Mouse (Mus musculus): ENCODE results near the gene Aldh3a1. TPM values are rescaled to one million over a fixed set of nuclear protein-coding genes. Genes with fewer than 3 reads are reported as not detected.
A peak's percentile ranks its signal among the peaks of the same experiment; 100 is the strongest.
"Not testable (repeated sequence)": the region's sequence is repeated elsewhere in the genome, so short reads cannot be mapped to it uniquely, and the experiment has no call there.

Aldh3a1 gene
- polyA plus RNA-seq, 1 experiment from 2014 or later: 2.5 TPM

GRCm38 (mm10) chr11:61183820-61184219, 23.5 kb upstream of the Aldh3a1 start:
- H3K27ac ChIP-seq (replicated peaks; ENCODE audit: low read depth, low read length): peak overlapping the region; percentile 54
- DNase-seq (ENCODE audit: low spot score): peak; percentile 53
- H3K9me3 ChIP-seq (ENCODE audit: control insufficient read depth, low read length): no peaks in the 10 kb centered on the region
- no peaks in the 10 kb centered on the region for H3K36me3 ChIP-seq (ENCODE audit: control insufficient read depth, insufficient read depth, low read length)
- no peaks in the 10 kb centered on the region for H3K27me3 ChIP-seq (replicated peaks; ENCODE audit: control insufficient read depth, insufficient read depth, low read length)
- no peak for ATAC-seq (ENCODE audit: low read depth)
- 48% methylated on average over 1 of the region's 1 CpGs for WGBS
- H3K4me1 ChIP-seq (ENCODE audit: control insufficient read depth, insufficient read depth, low read length): peaks cover 8% of the 10 kb centered on the region; the same call in 1 of the 2 replicates
- no peak overlapping the region for H3K4me3 ChIP-seq (ENCODE audit: low read depth, low read length)
- H3K9ac ChIP-seq (ENCODE audit: low read depth, low read length): no peak overlapping the region
- H3K4me2 ChIP-seq (ENCODE audit: low read depth, low read length): no peak overlapping the region

GRCm38 (mm10) chr11:61190776-61191175, 16.6 kb upstream of the Aldh3a1 start:
- H3K27ac ChIP-seq (replicated peaks; ENCODE audit: low read depth, low read length): no peak overlapping the region
- H3K27me3 ChIP-seq (replicated peaks; ENCODE audit: control insufficient read depth, insufficient read depth, low read length): no peaks in the 10 kb centered on the region
- no peaks in the 10 kb centered on the region for H3K9me3 ChIP-seq (ENCODE audit: control insufficient read depth, low read length)
- no peak overlapping the region for H3K4me2 ChIP-seq (ENCODE audit: low read depth, low read length)
- no peak for ATAC-seq (ENCODE audit: low read depth)
- H3K4me1 ChIP-seq (ENCODE audit: control insufficient read depth, insufficient read depth, low read length): no peaks in the 10 kb centered on the region
- WGBS: 69% methylated on average over 2 of the region's 2 CpGs
- no peaks in the 10 kb centered on the region for H3K36me3 ChIP-seq (ENCODE audit: control insufficient read depth, insufficient read depth, low read length)
- DNase-seq (ENCODE audit: low spot score): no peak
- no peak overlapping the region for H3K9ac ChIP-seq (ENCODE audit: low read depth, low read length)
- H3K4me3 ChIP-seq (ENCODE audit: low read depth, low read length): no peak overlapping the region

GRCm38 (mm10) chr11:61192123-61192522, 15.2 kb upstream of the Aldh3a1 start:
- not testable (repeated sequence) for H3K9ac ChIP-seq (ENCODE audit: low read depth, low read length); H3K4me3 ChIP-seq (ENCODE audit: low read depth, low read length); H3K4me2 ChIP-seq (ENCODE audit: low read depth, low read length); H3K36me3 ChIP-seq (ENCODE audit: control insufficient read depth, insufficient read depth, low read length); ATAC-seq (ENCODE audit: low read depth); DNase-seq (ENCODE audit: low spot score); H3K27me3 ChIP-seq (replicated peaks; ENCODE audit: control insufficient read depth, insufficient read depth, low read length); H3K27ac ChIP-seq (replicated peaks; ENCODE audit: low read depth, low read length); H3K4me1 ChIP-seq (ENCODE audit: control insufficient read depth, insufficient read depth, low read length); H3K9me3 ChIP-seq (ENCODE audit: control insufficient read depth, low read length)
- WGBS: 86% methylated on average over 7 of the region's 10 CpGs

GRCm38 (mm10) chr11:61192779-61193178, 14.6 kb upstream of the Aldh3a1 start:
- DNase-seq (ENCODE audit: low spot score) (no peak), ATAC-seq (ENCODE audit: low read depth) (no peak)
- no peaks in the 10 kb centered on the region for H3K4me1 ChIP-seq (ENCODE audit: control insufficient read depth, insufficient read depth, low read length)
- no peaks in the 10 kb centered on the region for H3K27me3 ChIP-seq (replicated peaks; ENCODE audit: control insufficient read depth, insufficient read depth, low read length)
- no peak overlapping the region for H3K27ac ChIP-seq (replicated peaks; ENCODE audit: low read depth, low read length)
- no peak overlapping the region for H3K9ac ChIP-seq (ENCODE audit: low read depth, low read length)
- H3K4me2 ChIP-seq (ENCODE audit: low read depth, low read length): no peak overlapping the region
- 92% methylated on average over 2 of the region's 2 CpGs for WGBS
- H3K4me3 ChIP-seq (ENCODE audit: low read depth, low read length): no peak overlapping the region
- no peaks in the 10 kb centered on the region for H3K9me3 ChIP-seq (ENCODE audit: control insufficient read depth, low read length)
- H3K36me3 ChIP-seq (ENCODE audit: control insufficient read depth, insufficient read depth, low read length): no peaks in the 10 kb centered on the region

GRCm38 (mm10) chr11:61193392-61193791, 13.9 kb upstream of the Aldh3a1 start:
- Histone ChIP-seq H3K9ac (ENCODE audit: low read depth, low read length) (no peak overlapping the region), H3K4me1 (ENCODE audit: control insufficient read depth, insufficient read depth, low read length) (no peaks in the 10 kb centered on the region), H3K4me3 (ENCODE audit: low read depth, low read length) (no peak overlapping the region), H3K27ac (replicated peaks; ENCODE audit: low read depth, low read length) (no peak overlapping the region), H3K9me3 (ENCODE audit: control insufficient read depth, low read length) (no peaks in the 10 kb centered on the region), H3K36me3 (ENCODE audit: control insufficient read depth, insufficient read depth, low read length) (no peaks in the 10 kb centered on the region), H3K27me3 (replicated peaks; ENCODE audit: control insufficient read depth, insufficient read depth, low read length) (no peaks in the 10 kb centered on the region), H3K4me2 (ENCODE audit: low read depth, low read length) (no peak overlapping the region)
- 0 out of 2 replicates have a peak, but pooled peaks have one; percentile 67 for ATAC-seq (ENCODE audit: low read depth)
- DNase-seq (ENCODE audit: low spot score): peak; percentile 85
- 10% methylated on average over 9 of the region's 9 CpGs for WGBS

- H3K36me3 ChIP-seq (ENCODE audit: control insufficient read depth, insufficient read depth, low read length): no peaks in the 10 kb centered on the region
- H3K4me1 ChIP-seq (ENCODE audit: control insufficient read depth, insufficient read depth, low read length): 0 out of 2 replicates have a peak, but pooled peaks cover 4% of the 10 kb centered on the region
- H3K9me3 ChIP-seq (ENCODE audit: control insufficient read depth, low read length): no peaks in the 10 kb centered on the region
- ATAC-seq (ENCODE audit: low read depth) (no peak), DNase-seq (ENCODE audit: low spot score) (no peak)
- no peak overlapping the region for H3K4me3 ChIP-seq (ENCODE audit: low read depth, low read length)
- H3K27ac ChIP-seq (replicated peaks; ENCODE audit: low read depth, low read length): no peak overlapping the region
- no peak overlapping the region for H3K4me2 ChIP-seq (ENCODE audit: low read depth, low read length)
- H3K27me3 ChIP-seq (replicated peaks; ENCODE audit: control insufficient read depth, insufficient read depth, low read length): no peaks in the 10 kb centered on the region
- 81% methylated on average over 14 of the region's 14 CpGs for WGBS
- no peak overlapping the region for H3K9ac ChIP-seq (ENCODE audit: low read depth, low read length)
Observed at GRCm38 (mm10) chr11:61196616-61197353, 10.6 kb upstream of the Aldh3a1 start.

- Histone ChIP-seq H3K27me3 (replicated peaks; ENCODE audit: control insufficient read depth, insufficient read depth, low read length) (no peaks in the 10 kb centered on the region), H3K9ac (ENCODE audit: low read depth, low read length) (no peak overlapping the region), H3K4me1 (ENCODE audit: control insufficient read depth, insufficient read depth, low read length) (0 out of 2 replicates have a peak, but pooled peaks cover 4% of the 10 kb centered on the region), H3K4me3 (ENCODE audit: low read depth, low read length) (no peak overlapping the region), H3K4me2 (ENCODE audit: low read depth, low read length) (no peak overlapping the region), H3K9me3 (ENCODE audit: control insufficient read depth, low read length) (no peaks in the 10 kb centered on the region), H3K36me3 (ENCODE audit: control insufficient read depth, insufficient read depth, low read length) (no peaks in the 10 kb centered on the region), H3K27ac (replicated peaks; ENCODE audit: low read depth, low read length) (no peak overlapping the region)
- no peak for DNase-seq (ENCODE audit: low spot score)
- no peak for ATAC-seq (ENCODE audit: low read depth)
Observed at GRCm38 (mm10) chr11:61197935-61198334, 9.4 kb upstream of the Aldh3a1 start.

GRCm38 (mm10) chr11:61199620-61200362, 7.5 kb upstream of the Aldh3a1 start:
- Histone ChIP-seq H3K27ac (replicated peaks; ENCODE audit: low read depth, low read length) (no peak overlapping the region), H3K27me3 (replicated peaks; ENCODE audit: control insufficient read depth, insufficient read depth, low read length) (no peaks in the 10 kb centered on the region), H3K4me2 (ENCODE audit: low read depth, low read length) (no peak overlapping the region), H3K4me1 (ENCODE audit: control insufficient read depth, insufficient read depth, low read length) (0 out of 2 replicates have a peak, but pooled peaks cover 4% of the 10 kb centered on the region), H3K36me3 (ENCODE audit: control insufficient read depth, insufficient read depth, low read length) (no peaks in the 10 kb centered on the region), H3K4me3 (ENCODE audit: low read depth, low read length) (no peak overlapping the region), H3K9me3 (ENCODE audit: control insufficient read depth, low read length) (no peaks in the 10 kb centered on the region), H3K9ac (ENCODE audit: low read depth, low read length) (no peak overlapping the region)
- ATAC-seq (ENCODE audit: low read depth) (peak; percentile 75; the same call in 1 of the 2 replicates), DNase-seq (ENCODE audit: low spot score) (peak; percentile 76)
- WGBS: 46% methylated on average over 4 of the region's 4 CpGs

Data from embryonic facial prominence, embryonic 14.5 days (tissue).